Mouse (Mus musculus): Measurements from ENCODE around the gene Pink1.

DNA sequence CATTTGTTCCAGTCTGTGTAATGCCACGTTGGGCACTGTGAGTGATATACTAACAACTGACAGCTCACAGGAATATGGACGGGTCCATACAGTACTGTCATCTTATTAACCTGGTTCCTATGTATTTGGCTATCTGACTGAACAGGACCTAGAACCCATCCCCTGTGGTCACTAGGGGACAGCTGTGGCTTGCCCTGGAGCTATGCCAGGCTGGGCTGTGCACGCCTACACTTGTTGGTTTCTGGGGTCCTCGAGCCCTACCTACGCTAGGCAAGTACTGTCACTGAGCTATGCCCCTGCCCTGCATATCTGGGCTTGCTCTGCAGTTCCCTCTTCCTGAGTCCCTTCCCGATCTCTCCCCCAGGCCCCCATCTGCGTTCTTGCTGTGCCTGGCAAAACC lies 4.6 kb downstream of the Pink1 start:
- TF ChIP-seq CTCF (IDR thresholded peaks at IDR 0.05; ENCODE audit: control insufficient read depth, insufficient read depth, low read length) (no peak), POLR2A (IDR thresholded peaks at IDR 0.05; ENCODE audit: borderline replicate concordance, control insufficient read depth, low read depth, low read length) (no peak)

All from bone marrow, adult 2 months (tissue).